Mouse (Mus musculus) embryonic facial prominence, embryonic 12.5 days (tissue): Measurements from ENCODE around the gene Gapt. TPM values are rescaled to one million over a fixed set of nuclear protein-coding genes. Genes with fewer than 3 reads are reported as not detected.
A peak's percentile ranks its signal among the peaks of the same experiment; 100 is the strongest.
"Not testable (repeated sequence)": the region's sequence is repeated elsewhere in the genome, so short reads cannot be mapped to it uniquely, and the experiment has no call there.

ENCODE experiments used
- ATAC-seq: fragments of 200-750 bp; cut with Nextera tagmentation; 2 replicates; pipeline ENCODE4 v1.8.0; 2017; ENCODE audit not compliant: insufficient number of reproducible peaks, insufficient read depth, low FRiP score, low TSS enrichment
- H3K27ac ChIP-seq: fragments of 300-500 bp; sonication (generic); 2 replicates; pipeline ENCODE4 v1.5.1; 2016; ENCODE audit warnings: mild to moderate bottlenecking
- H3K27me3 ChIP-seq: fragments of 300-500 bp; sonication (generic); 2 replicates; pipeline ENCODE4 v1.6.1; 2016; ENCODE audit warnings: mild to moderate bottlenecking, moderate library complexity
- H3K36me3 ChIP-seq: fragments of 300-500 bp; sonication (generic); 2 replicates; pipeline ENCODE4 v1.6.1; 2016; ENCODE audit warnings: mild to moderate bottlenecking
- H3K4me1 ChIP-seq: fragments of 300-500 bp; sonication (generic); 2 replicates; pipeline ENCODE4 v1.6.1; 2016
- H3K4me2 ChIP-seq: fragments of 300-500 bp; sonication (generic); replicated peaks from 2 replicates; pipeline ENCODE4 v1.6.1; 2016; ENCODE audit warnings: mild to moderate bottlenecking, moderate library complexity
- H3K4me3 ChIP-seq: fragments of 300-500 bp; sonication (generic); 2 replicates; pipeline ENCODE4 v1.5.1; 2016; ENCODE audit warnings: mild to moderate bottlenecking
- H3K9ac ChIP-seq: fragments of 300-500 bp; sonication (generic); 2 replicates; pipeline ENCODE4 v1.6.1; 2016; ENCODE audit warnings: mild to moderate bottlenecking, moderate library complexity
- H3K9me3 ChIP-seq: fragments of 300-500 bp; sonication (generic); 2 replicates; pipeline ENCODE4 v1.6.1; 2016; ENCODE audit warnings: mild to moderate bottlenecking, moderate library complexity
- WGBS: fragments of 180-500 bp; shearing (Covaris S2); methylation state at CpG from one replicate; pipeline ENCODE4 v1.1.7; 2016; 5-methylcytosine and 5-hydroxymethylcytosine counted together
- polyA plus RNA-seq: library from polyadenylated mRNA; unstranded; fragments of >200 nt; fragmentation: Nextera tagmentation; extraction: Ambion mirVana; gene quantifications from 2 replicates; pipeline ENCODE4 v1.2.1, GENCODE M21; 2016

The Gapt gene
- polyA plus RNA-seq, 1 experiment from 2014 or later = 0.15 TPM

- ATAC-seq = no peak
- Histone ChIP-seq H3K9ac (no peak overlapping the region), H3K27me3 (no peaks in the 10 kb centered on the region), H3K36me3 (peaks cover 2% of the 10 kb centered on the region), H3K27ac (no peak overlapping the region), H3K4me2 (no peak overlapping the region), H3K9me3 (0 out of 2 replicates have a peak, but pooled peaks cover 6% of the 10 kb centered on the region), H3K4me3 (no peak overlapping the region), H3K4me1 (0 out of 2 replicates have a peak, but pooled peaks cover under 1% of the 10 kb centered on the region)
- WGBS = 42% methylated on average over 3 of the region's 3 CpGs
These were observed 35.6 kb upstream of the Gapt start for GRCm38 (mm10) chr13:110392631-110393030.

GRCm38 (mm10) chr13:110392210-110392609 lies 35.2 kb upstream of the Gapt start:
- 22% methylated on average over 8 of the region's 8 CpGs for WGBS

GRCm38 (mm10) chr13:110384514-110384913 lies 27.5 kb upstream of the Gapt start:
- no peaks in the 10 kb centered on the region for H3K36me3 ChIP-seq
- ATAC-seq = no peak
- H3K9me3 ChIP-seq = 0 out of 2 replicates have a peak, but pooled peaks cover 1% of the 10 kb centered on the region
- H3K4me1 ChIP-seq = no peaks in the 10 kb centered on the region
- no peaks in the 10 kb centered on the region for H3K27me3 ChIP-seq
- no peak overlapping the region for H3K4me3 ChIP-seq
- WGBS = 71% methylated on average over 6 of the region's 6 CpGs
- H3K9ac ChIP-seq = no peak overlapping the region
- no peak overlapping the region for H3K4me2 ChIP-seq
- H3K27ac ChIP-seq = no peak overlapping the region

More at GRCm38 (mm10) chr13:110392210-110392609, 35.2 kb upstream of the Gapt start:
- Histone ChIP-seq H3K9me3 (0 out of 2 replicates have a peak, but pooled peaks cover 6% of the 10 kb centered on the region), H3K36me3 (no peaks in the 10 kb centered on the region), H3K4me1 (no peaks in the 10 kb centered on the region), H3K9ac (no peak overlapping the region), H3K27me3 (no peaks in the 10 kb centered on the region), H3K4me3 (no peak overlapping the region), H3K4me2 (no peak overlapping the region), H3K27ac (no peak overlapping the region)
- no peak for ATAC-seq

GRCm38 (mm10) chr13:110382447-110382901 lies 25.5 kb upstream of the Gapt start:
- Histone ChIP-seq H3K4me1 (no peaks in the 10 kb centered on the region), H3K9ac (no peak overlapping the region), H3K27ac (no peak overlapping the region), H3K4me3 (no peak overlapping the region), H3K36me3 (no peaks in the 10 kb centered on the region), H3K9me3 (no peaks in the 10 kb centered on the region), H3K4me2 (no peak overlapping the region), H3K27me3 (no peaks in the 10 kb centered on the region)
- ATAC-seq = no peak
- 19% methylated on average over 5 of the region's 5 CpGs for WGBS

GRCm38 (mm10) chr13:110369673-110370072 lies 12.7 kb upstream of the Gapt start:
- Histone ChIP-seq H3K9me3 (no peaks in the 10 kb centered on the region), H3K9ac (no peak overlapping the region), H3K27me3 (no peaks in the 10 kb centered on the region), H3K4me3 (no peak overlapping the region), H3K27ac (no peak overlapping the region), H3K4me2 (no peak overlapping the region), H3K4me1 (no peaks in the 10 kb centered on the region), H3K36me3 (no peaks in the 10 kb centered on the region)
- 96% methylated on average over 1 of the region's 1 CpGs for WGBS
- 0 out of 2 replicates have a peak, but pooled peaks have one; percentile 56 for ATAC-seq

GRCm38 (mm10) chr13:110368556-110369040 lies 11.6 kb upstream of the Gapt start:
- not testable (repeated sequence) for H3K9ac ChIP-seq, ATAC-seq, H3K36me3 ChIP-seq, H3K27ac ChIP-seq, H3K4me3 ChIP-seq, H3K9me3 ChIP-seq, H3K4me2 ChIP-seq, H3K27me3 ChIP-seq, H3K4me1 ChIP-seq
- WGBS = 62% methylated on average over 6 of the region's 6 CpGs

GRCm38 (mm10) chr13:110367961-110368555 lies 11.1 kb upstream of the Gapt start:
- no peaks in the 10 kb centered on the region for H3K36me3 ChIP-seq

GRCm38 (mm10) chr13:110366477-110366876 lies 9.5 kb upstream of the Gapt start:
- Histone ChIP-seq H3K4me1 (no peaks in the 10 kb centered on the region), H3K36me3 (no peaks in the 10 kb centered on the region), H3K4me2 (no peak overlapping the region), H3K27me3 (no peaks in the 10 kb centered on the region), H3K4me3 (no peak overlapping the region), H3K27ac (no peak overlapping the region), H3K9me3 (no peaks in the 10 kb centered on the region), H3K9ac (no peak overlapping the region)
- no peak for ATAC-seq
- WGBS = 91% methylated on average over 3 of the region's 3 CpGs

More at GRCm38 (mm10) chr13:110367961-110368555, 11.1 kb upstream of the Gapt start:
- Histone ChIP-seq H3K4me2 (no peak overlapping the region), H3K9ac (no peak overlapping the region), H3K4me1 (no peaks in the 10 kb centered on the region), H3K27ac (no peak overlapping the region), H3K9me3 (no peaks in the 10 kb centered on the region), H3K4me3 (no peak overlapping the region), H3K27me3 (no peaks in the 10 kb centered on the region)
- WGBS = 89% methylated on average over 3 of the region's 3 CpGs
- ATAC-seq = no peak

- no peak overlapping the region for H3K9ac ChIP-seq
- WGBS = 83% methylated on average over 6 of the region's 6 CpGs
- no peak overlapping the region for H3K4me2 ChIP-seq
- no peaks in the 10 kb centered on the region for H3K4me1 ChIP-seq
- no peak overlapping the region for H3K27ac ChIP-seq
- H3K4me3 ChIP-seq = no peak overlapping the region
- H3K27me3 ChIP-seq = no peaks in the 10 kb centered on the region
- ATAC-seq = no peak
- H3K36me3 ChIP-seq = no peaks in the 10 kb centered on the region
- H3K9me3 ChIP-seq = no peaks in the 10 kb centered on the region
These were observed 6.7 kb upstream of the Gapt start for GRCm38 (mm10) chr13:110363722-110364121.

- Histone ChIP-seq H3K36me3 (no peaks in the 10 kb centered on the region), H3K9me3 (no peaks in the 10 kb centered on the region), H3K27ac (no peak overlapping the region), H3K4me1 (0 out of 2 replicates have a peak, but pooled peaks cover 4% of the 10 kb centered on the region), H3K9ac (no peak overlapping the region), H3K4me2 (no peak overlapping the region), H3K4me3 (no peak overlapping the region), H3K27me3 (no peaks in the 10 kb centered on the region)
- 85% methylated on average over 6 of the region's 6 CpGs for WGBS
- ATAC-seq = no peak
These were observed 5.9 kb downstream of the Gapt start for GRCm38 (mm10) chr13:110351051-110351450.

- Histone ChIP-seq H3K27me3 (no peaks in the 10 kb centered on the region), H3K4me2 (no peak overlapping the region), H3K36me3 (no peaks in the 10 kb centered on the region), H3K9ac (no peak overlapping the region), H3K9me3 (no peaks in the 10 kb centered on the region), H3K27ac (no peak overlapping the region), H3K4me3 (no peak overlapping the region), H3K4me1 (0 out of 2 replicates have a peak, but pooled peaks cover 4% of the 10 kb centered on the region)
- 37% methylated on average over 7 of the region's 7 CpGs for WGBS
- no peak for ATAC-seq
These were observed 10.3 kb downstream of the Gapt start for GRCm38 (mm10) chr13:110346707-110347106.

GRCm38 (mm10) chr13:110342602-110343001 lies 14.4 kb downstream of the Gapt start:
- ATAC-seq = no peak
- H3K4me3 ChIP-seq = no peak overlapping the region
- WGBS = 74% methylated on average over 6 of the region's 6 CpGs

More at GRCm38 (mm10) chr13:110342602-110343001, 14.4 kb downstream of the Gapt start:
- H3K36me3 ChIP-seq = no peaks in the 10 kb centered on the region
- 0 out of 2 replicates have a peak, but pooled peaks cover 4% of the 10 kb centered on the region for H3K4me1 ChIP-seq
- H3K9me3 ChIP-seq = no peaks in the 10 kb centered on the region
- H3K27me3 ChIP-seq = no peaks in the 10 kb centered on the region
- no peak overlapping the region for H3K27ac ChIP-seq
- H3K4me2 ChIP-seq = no peak overlapping the region
- no peak overlapping the region for H3K9ac ChIP-seq
